8 mouse cellular contexts compared by ENCODE assay signal in genomic region chr11:102317901-102318575, GRCm38 (mm10). TPM values are rescaled to one million over a fixed set of nuclear protein-coding genes. Genes with fewer than 3 reads are reported as not detected.
A peak's percentile ranks its signal among the peaks of the same experiment; 100 is the strongest.
DNase-seq lines count a peak whose midpoint lies in the region; ATAC-seq lines count a peak whose summit lies in the region.

No protein-coding gene starts in this region.

- peak; percentile 67 for ATAC-seq in intestine, embryonic 16.5 days
- peak; percentile 53 for ATAC-seq in liver, embryonic 15.5 days (ENCODE audit: insufficient read depth)
- peak; percentile 46 for ATAC-seq in neural tube, embryonic 12.5 days (ENCODE audit: low FRiP score, low read depth)

- peak; percentile 67 to 74 for DNase-seq in thymus, adult 18-20 months
- DNase-seq in thymus, postnatal 0 days (ENCODE audit: low spot score): no peak
- peak; percentile 38 to 74 for DNase-seq in cerebellum, postnatal 4 days (ENCODE audit: low spot score in 2 of 2)
- DNase-seq in gastrocnemius, postnatal 36 days: peak; percentile 69 to 73
- DNase-seq in testis, postnatal 14 days (ENCODE audit: low spot score): peak; percentile 76

- peak overlapping the region; percentile 100 for H3K9ac ChIP-seq in intestine, embryonic 16.5 days (ENCODE audit: low read depth, low read length)
- H3K9ac ChIP-seq in liver, embryonic 15.5 days: peak overlapping the region; percentile 100
- peak overlapping the region; percentile 100 for H3K9ac ChIP-seq in neural tube, embryonic 12.5 days

- WGBS in intestine, embryonic 16.5 days: under 1% methylated on average over 42 of the region's 77 CpGs
- WGBS in liver, embryonic 15.5 days (ENCODE audit: insufficient replicate concordance): under 1% methylated on average over 72 of the region's 77 CpGs
- WGBS in neural tube, embryonic 12.5 days: under 1% methylated on average over 64 of the region's 77 CpGs

- peak overlapping the region; percentile 99 for H3K27ac ChIP-seq in intestine, embryonic 16.5 days (ENCODE audit: low read length)
- H3K27ac ChIP-seq in liver, embryonic 15.5 days (replicated peaks): peak overlapping the region; percentile 97
- peak overlapping the region; percentile 99 for H3K27ac ChIP-seq in neural tube, embryonic 12.5 days

- H3K4me1 ChIP-seq in intestine, embryonic 16.5 days (ENCODE audit: control insufficient read depth, insufficient read depth, low read length): peaks cover 15% of the 10 kb centered on the region
- peaks cover 45% of the 10 kb centered on the region for H3K4me1 ChIP-seq in liver, embryonic 15.5 days (replicated peaks)
- peaks cover 24% of the 10 kb centered on the region for H3K4me1 ChIP-seq in neural tube, embryonic 12.5 days

- no peaks in the 10 kb centered on the region for H3K9me3 ChIP-seq in intestine, embryonic 16.5 days (ENCODE audit: control insufficient read depth, low read length)
- no peaks in the 10 kb centered on the region for H3K9me3 ChIP-seq in liver, embryonic 15.5 days (replicated peaks)
- H3K9me3 ChIP-seq in neural tube, embryonic 12.5 days: no peaks in the 10 kb centered on the region

- H3K36me3 ChIP-seq in intestine, embryonic 16.5 days (ENCODE audit: control insufficient read depth, insufficient read depth, low read length): peaks cover 12% of the 10 kb centered on the region
- peaks cover 29% of the 10 kb centered on the region for H3K36me3 ChIP-seq in liver, embryonic 15.5 days (replicated peaks)
- H3K36me3 ChIP-seq in neural tube, embryonic 12.5 days: peaks cover 17% of the 10 kb centered on the region

- H3K4me3 ChIP-seq in intestine, embryonic 16.5 days (ENCODE audit: low read length): peak overlapping the region; percentile 99
- peak overlapping the region; percentile 99 for H3K4me3 ChIP-seq in liver, embryonic 15.5 days (replicated peaks)
- H3K4me3 ChIP-seq in neural tube, embryonic 12.5 days: peak overlapping the region; percentile 100

- H3K27me3 ChIP-seq in intestine, embryonic 16.5 days (replicated peaks; ENCODE audit: control insufficient read depth, insufficient read depth, low read length): no peaks in the 10 kb centered on the region
- peaks cover 17% of the 10 kb centered on the region for H3K27me3 ChIP-seq in liver, embryonic 15.5 days
- no peaks in the 10 kb centered on the region for H3K27me3 ChIP-seq in neural tube, embryonic 12.5 days (replicated peaks)

- intact Hi-C loops in gastrocnemius, postnatal 36 days (cut with DNase I): no loop called here

- H3K4me2 ChIP-seq in intestine, embryonic 16.5 days (ENCODE audit: low read depth, low read length): peak overlapping the region; percentile 96
- H3K4me2 ChIP-seq in liver, embryonic 15.5 days: peak overlapping the region; percentile 99
- H3K4me2 ChIP-seq in neural tube, embryonic 12.5 days (replicated peaks): peak overlapping the region; percentile 72

RNA-seq across cellular contexts. Expression of gene Ubtf, which starts 1.5 kb away (rescaled TPM):
- polyA plus RNA-seq in thymus, postnatal 0 days (2015; fragmentation: Nextera tagmentation; extraction: Ambion mirVana): 95.2 and 96.8 TPM in 2 replicates
- 10 to 100 TPM; 29.1 to 37.7 TPM for total RNA-seq in gastrocnemius, postnatal 36 days (2021)
- polyA plus RNA-seq in intestine, embryonic 16.5 days (2015; fragmentation: Nextera tagmentation; extraction: Ambion mirVana): 65.5 and 66.0 TPM in 2 replicates
- 50.9 and 55.2 TPM in 2 replicates for polyA plus RNA-seq in liver, embryonic 15.5 days (2015; fragmentation: Nextera tagmentation; extraction: Ambion mirVana)
- 98.7 and 101 TPM in 2 replicates for polyA plus RNA-seq in neural tube, embryonic 12.5 days (2016; fragmentation: Nextera tagmentation; extraction: Ambion mirVana)

RNA-seq across cellular contexts. Expression of gene Atxn7l3, which starts 21.6 kb away (rescaled TPM):
- 13.1 and 15.4 TPM in 2 replicates for polyA plus RNA-seq in thymus, postnatal 0 days (2015; fragmentation: Nextera tagmentation; extraction: Ambion mirVana)
- 10 to 100 TPM; 11.4 to 11.9 TPM for total RNA-seq in gastrocnemius, postnatal 36 days (2021)
- polyA plus RNA-seq in intestine, embryonic 16.5 days (2015; fragmentation: Nextera tagmentation; extraction: Ambion mirVana): 8.8 and 9.0 TPM in 2 replicates
- 3.8 and 4.6 TPM in 2 replicates for polyA plus RNA-seq in liver, embryonic 15.5 days (2015; fragmentation: Nextera tagmentation; extraction: Ambion mirVana)
- polyA plus RNA-seq in neural tube, embryonic 12.5 days (2016; fragmentation: Nextera tagmentation; extraction: Ambion mirVana): 27.5 and 27.6 TPM in 2 replicates

RNA-seq across cellular contexts. Expression of gene Tmub2, which starts 33.3 kb away (rescaled TPM):
- polyA plus RNA-seq in thymus, postnatal 0 days (2015; fragmentation: Nextera tagmentation; extraction: Ambion mirVana): 41.1 and 45.1 TPM in 2 replicates
- total RNA-seq in gastrocnemius, postnatal 36 days (2021): 10 to 100 TPM; 12.7 to 13.5 TPM
- 52.0 and 54.3 TPM in 2 replicates for polyA plus RNA-seq in intestine, embryonic 16.5 days (2015; fragmentation: Nextera tagmentation; extraction: Ambion mirVana)
- 26.1 and 28.9 TPM in 2 replicates for polyA plus RNA-seq in liver, embryonic 15.5 days (2015; fragmentation: Nextera tagmentation; extraction: Ambion mirVana)
- polyA plus RNA-seq in neural tube, embryonic 12.5 days (2016; fragmentation: Nextera tagmentation; extraction: Ambion mirVana): 71.3 and 75.6 TPM in 2 replicates

RNA-seq across cellular contexts. Expression of gene Slc4a1, which starts 48.0 kb away (rescaled TPM):
- 0.48 and 0.53 TPM in 2 replicates for polyA plus RNA-seq in thymus, postnatal 0 days (2015; fragmentation: Nextera tagmentation; extraction: Ambion mirVana)
- under 1 TPM in 1 of 2 experiments, not detected in 1; 0.31 TPM for total RNA-seq in gastrocnemius, postnatal 36 days (2021)
- 11.2 and 19.3 TPM in 2 replicates for polyA plus RNA-seq in intestine, embryonic 16.5 days (2015; fragmentation: Nextera tagmentation; extraction: Ambion mirVana)
- polyA plus RNA-seq in liver, embryonic 15.5 days (2015; fragmentation: Nextera tagmentation; extraction: Ambion mirVana): 1,073 and 1,204 TPM in 2 replicates
- polyA plus RNA-seq in neural tube, embryonic 12.5 days (2016; fragmentation: Nextera tagmentation; extraction: Ambion mirVana): 18.8 and 23.6 TPM in 2 replicates

RNA-seq across cellular contexts. Expression of gene Asb16, which starts 49.5 kb away (rescaled TPM):
- polyA plus RNA-seq in thymus, postnatal 0 days (2015; fragmentation: Nextera tagmentation; extraction: Ambion mirVana): 0.07 TPM in 1 of 2 replicates, not detected in the other
- total RNA-seq in gastrocnemius, postnatal 36 days (2021): 10 to 100 TPM; 76.7 to 88.7 TPM
- polyA plus RNA-seq in intestine, embryonic 16.5 days (2015; fragmentation: Nextera tagmentation; extraction: Ambion mirVana): 0.05 TPM in 2 replicates
- polyA plus RNA-seq in liver, embryonic 15.5 days (2015; fragmentation: Nextera tagmentation; extraction: Ambion mirVana): 0.05 and 0.06 TPM in 2 replicates
- not detected in 2 replicates for polyA plus RNA-seq in neural tube, embryonic 12.5 days (2016; fragmentation: Nextera tagmentation; extraction: Ambion mirVana)
